ENCODE assay signal across 8 mouse cellular contexts in the genomic region with DNA sequence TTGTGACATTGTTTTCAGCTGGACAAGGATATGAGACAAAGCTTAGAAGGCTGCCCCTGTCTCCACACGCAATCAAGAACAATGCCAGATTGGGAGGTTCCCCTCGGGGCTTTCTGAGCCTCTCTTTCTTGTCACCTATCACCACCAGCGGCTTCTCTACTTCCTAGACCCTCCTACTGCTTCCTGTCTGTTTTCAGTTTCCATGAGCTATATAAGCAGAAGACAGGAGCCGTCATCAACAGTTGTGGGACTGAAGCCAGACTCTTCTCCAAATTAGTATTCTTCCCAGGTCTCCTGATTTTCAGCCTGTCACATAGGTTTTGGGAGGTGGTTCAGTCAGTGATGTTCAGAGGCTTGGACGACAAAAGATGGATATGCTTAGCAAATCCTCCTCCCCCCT. TPM values are rescaled to one million over a fixed set of nuclear protein-coding genes. Genes with fewer than 3 reads are reported as not detected.
A peak's percentile ranks its signal among the peaks of the same experiment; 100 is the strongest.
DNase-seq lines count a peak whose midpoint lies in the region; ATAC-seq lines count a peak whose summit lies in the region.

No protein-coding gene starts in this region.

- intact Hi-C loops in heart, postnatal 36 days (cut with DNase I) = loop anchor here (5.0 kb wide), 1 partner anchor 276 kb away; no protein-coding TSS in a partner anchor

- WGBS in kidney, embryonic 14.5 days = 46% methylated on average over 5 of the region's 5 CpGs
- WGBS in lung, embryonic 16.5 days = 29% methylated on average over 5 of the region's 5 CpGs

- H3K9ac ChIP-seq in kidney, embryonic 14.5 days (ENCODE audit: low read depth, low read length) = no peak overlapping the region
- no peak overlapping the region for H3K9ac ChIP-seq in lung, embryonic 16.5 days (ENCODE audit: low read length)

- H3K27me3 ChIP-seq in kidney, embryonic 14.5 days (ENCODE audit: control insufficient read depth, insufficient read depth, low read length) = no peaks in the 10 kb centered on the region
- H3K27me3 ChIP-seq in lung, embryonic 16.5 days (ENCODE audit: control insufficient read depth, insufficient read depth, low read depth, low read length) = no peaks in the 10 kb centered on the region

- DNase-seq in kidney, adult 11 months = peak; percentile 36
- peak; percentile 10 to 24 for DNase-seq in heart, postnatal 36 days
- peak; percentile 50 for DNase-seq in thymus, postnatal 0 days (ENCODE audit: low spot score)
- DNase-seq in cerebellum, adult 8-10 months = no peak

- 0 out of 2 replicates have a peak, but pooled peaks cover 5% of the 10 kb centered on the region for H3K9me3 ChIP-seq in kidney, embryonic 14.5 days (ENCODE audit: control insufficient read depth, low read length)
- no peaks in the 10 kb centered on the region for H3K9me3 ChIP-seq in lung, embryonic 16.5 days (ENCODE audit: control insufficient read depth, low read length)

- H3K27ac ChIP-seq in kidney, embryonic 14.5 days (ENCODE audit: low read depth, low read length) = no peak overlapping the region
- H3K27ac ChIP-seq in lung, embryonic 16.5 days (ENCODE audit: low read length) = peak overlapping the region; percentile 7; the same call in 1 of the 2 replicates

- H3K4me2 ChIP-seq in kidney, embryonic 14.5 days (replicated peaks; ENCODE audit: low read depth, low read length) = no peak overlapping the region
- H3K4me2 ChIP-seq in lung, embryonic 16.5 days (ENCODE audit: low read depth, low read length) = peak overlapping the region; percentile 37

- H3K36me3 ChIP-seq in kidney, embryonic 14.5 days (ENCODE audit: control insufficient read depth, insufficient read depth, low read length) = no peaks in the 10 kb centered on the region
- H3K36me3 ChIP-seq in lung, embryonic 16.5 days (ENCODE audit: control insufficient read depth, insufficient read depth, low read length) = no peaks in the 10 kb centered on the region

- H3K4me3 ChIP-seq in kidney, embryonic 14.5 days (ENCODE audit: low read length) = no peak overlapping the region
- H3K4me3 ChIP-seq in lung, embryonic 16.5 days (ENCODE audit: low read length) = 0 out of 2 replicates have a peak overlapping the region, but pooled peaks have one; percentile 7

- no peak for ATAC-seq in kidney, embryonic 14.5 days (ENCODE audit: low FRiP score, low TSS enrichment)
- peak; percentile 95 for ATAC-seq in activated CD4-positive, CD25-positive, alpha-beta regulatory T cell, adult 4 months
- 0 out of 2 replicates have a peak, but pooled peaks have one; percentile 28 for ATAC-seq in lung, embryonic 16.5 days (ENCODE audit: low read depth)
- no peak for ATAC-seq in erythroblast, adult 5-6 weeks (replicated peaks; ENCODE audit: low FRiP score, poor library complexity, severe bottlenecking)

- no peaks in the 10 kb centered on the region for H3K4me1 ChIP-seq in kidney, embryonic 14.5 days (ENCODE audit: control insufficient read depth, insufficient read depth, low read length)
- H3K4me1 ChIP-seq in lung, embryonic 16.5 days (replicated peaks; ENCODE audit: control insufficient read depth, insufficient read depth, low read length) = no peaks in the 10 kb centered on the region

RNA-seq across cellular contexts. Expression of a gene that starts 47.6 kb away (rescaled TPM):
- polyA plus RNA-seq in kidney, embryonic 14.5 days (2014; fragmentation: Nextera tagmentation; extraction: Ambion mirVana) = 20.7 and 26.4 TPM in 2 replicates
- polyA plus RNA-seq in activated CD4-positive, CD25-positive, alpha-beta regulatory T cell, adult 4 months (2017; shearing (Covaris generic)) = 10 to 100 TPM; 57.3 to 57.9 TPM
- total RNA-seq in heart, postnatal 36 days (2021) = 10 to 100 TPM; 10.6 to 12.4 TPM
- polyA plus RNA-seq in lung, embryonic 16.5 days (2015; fragmentation: Nextera tagmentation; extraction: Ambion mirVana) = 18.5 and 22.1 TPM in 2 replicates
- 236 and 254 TPM in 2 replicates for polyA plus RNA-seq in thymus, postnatal 0 days (2015; fragmentation: Nextera tagmentation; extraction: Ambion mirVana)
- 16.7 and 21.7 TPM in 2 replicates for total RNA-seq in erythroblast, adult 5-6 weeks (2015; ENCODE audit: low replicate concordance)
- 19.3 and 25.6 TPM in 2 replicates for total RNA-seq in erythroblast, adult 5-6 weeks (2017; ENCODE audit: low replicate concordance)

Comparison
In these comparisons a context has a peak if more than half of its experiments do, and no peak if none do; other contexts are left out.
1. ATAC-seq: peak in activated CD4-positive, CD25-positive, alpha-beta regulatory T cell, adult 4 months (single experiment) and lung, embryonic 16.5 days (single experiment); none in kidney, embryonic 14.5 days (single experiment) and erythroblast, adult 5-6 weeks (single experiment).